19 mouse cellular contexts compared by ENCODE assay signal in the genomic region with DNA sequence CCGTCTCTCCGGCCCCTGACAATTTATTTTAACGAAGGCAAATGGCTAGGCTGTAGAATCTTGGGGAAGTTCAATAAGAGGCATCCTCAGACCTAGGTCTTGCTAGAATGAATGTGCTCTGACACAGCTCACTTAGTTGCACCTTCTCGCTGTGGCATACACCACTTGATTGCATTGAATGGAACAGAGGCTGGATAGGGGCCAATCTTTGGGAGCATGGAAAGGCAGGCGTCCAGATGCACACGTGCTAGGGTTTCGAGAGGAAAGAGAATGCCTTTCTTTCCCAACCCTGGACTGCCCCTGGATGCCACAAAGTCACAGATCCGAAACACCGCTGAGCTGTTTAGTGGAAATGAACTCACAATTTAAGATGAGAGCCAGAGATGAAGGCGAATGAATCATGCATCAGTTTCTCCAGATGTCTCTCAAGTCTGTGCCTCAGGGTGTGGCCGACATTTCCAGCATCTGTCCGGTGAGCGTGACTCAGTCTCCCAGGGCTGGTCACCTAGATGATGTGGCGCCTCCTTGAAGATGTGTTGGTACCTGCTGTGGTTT.
DNase-seq lines count a peak whose midpoint lies in the region; ATAC-seq and TF ChIP-seq lines count a peak whose summit lies in the region.
"Had no signal": no experiment of that assay in that cellular context is flagged by ENCODE, and none has a peak within 500 bp of the region (broad histone marks: within the 10 kb centered on the region; RNA-seq: fewer than 3 reads in every experiment).

No protein-coding gene starts in this region.

- H3K4me2 ChIP-seq in kidney, embryonic 15.5 days, result no peak overlapping the region
- H3K4me2 ChIP-seq: hindbrain, embryonic 12.5 days; liver, embryonic 15.5 days; midbrain, embryonic 12.5 days; neural tube, embryonic 12.5 days had no signal

- no peaks in the 10 kb centered on the region for H3K9me3 ChIP-seq in kidney, embryonic 15.5 days (replicated peaks)
- H3K9me3 ChIP-seq: heart, embryonic 10.5 days; hindbrain, embryonic 12.5 days; liver, embryonic 15.5 days; midbrain, embryonic 12.5 days; neural tube, embryonic 12.5 days had no signal

- H3K27me3 ChIP-seq in kidney, embryonic 15.5 days, result no peaks in the 10 kb centered on the region
- no peaks in the 10 kb centered on the region for H3K27me3 ChIP-seq in thymus, adult 2 months (ENCODE audit: control insufficient read depth, insufficient read depth, low read length)
- H3K27me3 ChIP-seq: hindbrain, embryonic 12.5 days; liver, embryonic 15.5 days; midbrain, embryonic 12.5 days; neural tube, embryonic 12.5 days had no signal

- no peak for TF ChIP-seq CTCF in thymus, adult 2 months (IDR thresholded peaks at IDR 0.05; ENCODE audit: borderline replicate concordance, control insufficient read depth, extremely low read depth, insufficient read depth, low read length, poor library complexity)

- peaks cover 7% of the 10 kb centered on the region for H3K4me1 ChIP-seq in kidney, embryonic 15.5 days
- H3K4me1 ChIP-seq in thymus, adult 2 months (replicated peaks; ENCODE audit: control insufficient read depth, insufficient read depth, low read length), result peaks cover under 1% of the 10 kb centered on the region; the same call in 1 of the 2 replicates
- H3K4me1 ChIP-seq: hindbrain, embryonic 12.5 days; midbrain, embryonic 12.5 days; neural tube, embryonic 12.5 days had no signal

- WGBS in kidney, embryonic 15.5 days, result 75% methylated on average over 14 of the region's 14 CpGs
- 94% methylated on average over 14 of the region's 14 CpGs for WGBS in thymus, adult 2 months

- no peak overlapping the region for H3K9ac ChIP-seq in kidney, embryonic 15.5 days
- H3K9ac ChIP-seq: forebrain, postnatal 0 days; hindbrain, embryonic 12.5 days; liver, embryonic 15.5 days; midbrain, embryonic 12.5 days; neural tube, embryonic 12.5 days had no signal

- no peak for ATAC-seq in kidney, embryonic 15.5 days (replicated peaks; ENCODE audit: low FRiP score)
- ATAC-seq: forebrain, postnatal 0 days had no signal

- no peak overlapping the region for H3K4me3 ChIP-seq in kidney, embryonic 15.5 days (replicated peaks)
- H3K4me3 ChIP-seq in thymus, adult 2 months (ENCODE audit: control insufficient read depth, insufficient read depth, low read length), result no peak overlapping the region
- H3K4me3 ChIP-seq: heart, embryonic 10.5 days; hindbrain, embryonic 12.5 days; liver, embryonic 15.5 days; midbrain, embryonic 12.5 days; neural tube, embryonic 12.5 days had no signal

- DNase-seq in kidney, adult 11 months, result peak; percentile 47
- DNase-seq in Muller cell, postnatal 12 days (ENCODE audit: inconsistent ontology term), result peak; percentile 14
- DNase-seq in kidney, postnatal 14 days, result peak; percentile 37
- peak; percentile 56 for DNase-seq in lung, postnatal 14 days
- no peak for DNase-seq in adrenal gland, postnatal 4 days (ENCODE audit: low spot score in 2 of 2)
- DNase-seq in left cerebral cortex, adult 18-20 months (ENCODE audit: low spot score in 2 of 2), result no peak
- no peak for DNase-seq in thymus, adult 2 months
- DNase-seq: adrenal gland, postnatal 25 days; cerebellum, adult 2 months; forebrain, postnatal 0 days; layer of hippocampus, postnatal 36 days; right cerebral cortex, postnatal 4 days; thymus, postnatal 36 days had no signal

- no peak overlapping the region for H3K27ac ChIP-seq in kidney, embryonic 15.5 days
- H3K27ac ChIP-seq in thymus, adult 2 months (ENCODE audit: control insufficient read depth, insufficient read depth, low read length), result no peak overlapping the region
- H3K27ac ChIP-seq: heart, embryonic 10.5 days; hindbrain, embryonic 12.5 days; liver, embryonic 15.5 days; midbrain, embryonic 12.5 days; neural tube, embryonic 12.5 days had no signal

- H3K36me3 ChIP-seq in kidney, embryonic 15.5 days, result no peaks in the 10 kb centered on the region
- no peaks in the 10 kb centered on the region for H3K36me3 ChIP-seq in thymus, adult 2 months (ENCODE audit: control insufficient read depth, insufficient read depth, low read length)
- H3K36me3 ChIP-seq: heart, embryonic 10.5 days; hindbrain, embryonic 12.5 days; liver, embryonic 15.5 days; midbrain, embryonic 12.5 days; neural tube, embryonic 12.5 days had no signal

- TF ChIP-seq POLR2A in thymus, adult 2 months (IDR thresholded peaks at IDR 0.05; ENCODE audit: control insufficient read depth, extremely low read depth, insufficient read depth, low read length, poor library complexity), result no peak

Comparison
In these comparisons a context has a peak if more than half of its experiments do, and no peak if none do; other contexts are left out.
1. DNase-seq: peak in kidney, adult 11 months (single experiment), Muller cell, postnatal 12 days (single experiment), kidney, postnatal 14 days (single experiment) and lung, postnatal 14 days (single experiment); none in adrenal gland, postnatal 4 days (0 of 2), left cerebral cortex, adult 18-20 months (0 of 2) and thymus, adult 2 months (single experiment).